Mouse (Mus musculus): ENCODE measurements around the gene Ttc5. TPM values are rescaled to one million over a fixed set of nuclear protein-coding genes. Genes with fewer than 3 reads are reported as not detected.
"Not testable (repeated sequence)": the region's sequence is repeated elsewhere in the genome, so short reads cannot be mapped to it uniquely, and the experiment has no call there.

The Ttc5 gene
- total RNA-seq, 2 experiments from 2014 or later, result 5.8 to 7.1 TPM

DNA sequence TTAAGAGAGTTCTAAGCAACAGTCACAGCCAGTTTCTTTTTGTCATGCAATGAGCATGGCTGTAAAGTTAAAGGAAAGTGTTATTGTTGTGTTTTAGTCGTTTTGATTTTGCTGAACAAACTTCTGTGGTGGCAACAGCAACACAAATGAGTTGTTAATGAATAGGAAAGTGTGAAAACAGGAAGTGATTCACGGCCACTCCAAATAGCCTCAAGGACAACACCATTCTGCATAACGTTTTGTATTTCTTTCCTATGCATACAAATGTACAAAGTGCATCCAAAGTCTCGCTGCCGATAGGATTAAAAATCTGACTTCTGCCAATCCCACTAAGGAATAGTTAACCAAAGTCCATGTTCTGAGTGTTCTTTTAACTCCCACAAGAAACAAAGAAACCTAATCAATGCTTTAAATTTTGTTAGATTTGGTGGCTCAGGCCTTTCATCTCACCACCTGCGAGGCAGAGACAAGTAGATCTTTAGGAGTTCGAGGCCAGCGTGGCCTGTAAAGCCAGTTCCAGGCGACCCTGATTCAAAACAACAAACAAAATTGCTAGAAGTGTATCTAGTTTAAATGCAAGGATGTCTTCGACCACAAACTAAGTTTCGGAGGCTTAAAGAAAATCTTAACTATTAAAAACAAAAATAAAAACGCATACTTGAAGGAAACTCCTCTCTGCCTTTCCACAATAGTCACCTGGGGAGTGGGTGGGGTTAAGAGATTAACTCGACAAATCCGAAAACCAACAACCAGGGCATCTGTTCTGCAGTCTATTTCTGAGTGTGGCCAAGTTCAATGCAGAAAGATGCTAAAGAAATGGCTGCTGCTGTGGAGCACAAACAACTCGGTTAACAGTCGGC is 698 bp downstream of the Ttc5 start:
- intact Hi-C loops (cut with DNase I), result no loop called here
- DNase-seq, result no peak

DNA sequence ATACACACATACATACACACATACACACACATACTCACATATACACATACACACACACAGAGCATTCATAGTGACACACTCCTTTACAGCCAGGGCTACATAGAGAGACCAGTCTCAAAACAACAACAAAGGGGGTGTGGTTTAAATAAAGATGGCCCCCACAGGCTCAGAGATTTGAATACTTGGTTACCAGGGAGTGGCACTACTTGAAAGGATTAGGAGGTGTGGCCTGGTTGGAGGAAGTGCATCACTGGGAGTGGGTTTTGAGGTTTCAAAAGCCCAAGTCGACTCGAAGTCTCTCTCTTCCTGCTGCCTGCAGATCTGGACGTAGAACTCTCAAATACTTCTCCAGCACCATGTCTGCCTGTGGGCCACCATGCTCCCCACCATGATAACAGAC is 3.2 kb downstream of the Ttc5 start:
- no peak for DNase-seq
- intact Hi-C loops (cut with DNase I), result no loop called here

DNA sequence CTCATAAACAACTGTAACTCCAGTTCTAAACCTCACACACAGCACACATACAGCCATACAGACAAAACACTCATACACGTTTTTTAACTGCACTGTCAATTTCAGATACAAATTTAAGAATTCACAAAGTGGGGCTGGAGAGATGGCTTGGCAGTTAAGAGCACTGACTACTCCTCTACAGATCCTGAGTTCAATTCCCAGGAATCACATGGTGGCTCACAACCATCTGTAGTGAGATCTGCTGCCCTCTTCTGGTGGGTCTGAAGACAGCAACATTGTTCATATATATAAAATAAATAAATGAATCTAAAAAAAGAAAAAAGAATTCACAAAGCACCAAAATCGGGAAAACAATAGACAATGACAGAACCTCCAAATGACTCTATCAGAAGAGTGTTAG is 14.0 kb downstream of the Ttc5 start:
- DNase-seq, result no peak
- intact Hi-C loops (cut with DNase I), result no loop called here

DNA sequence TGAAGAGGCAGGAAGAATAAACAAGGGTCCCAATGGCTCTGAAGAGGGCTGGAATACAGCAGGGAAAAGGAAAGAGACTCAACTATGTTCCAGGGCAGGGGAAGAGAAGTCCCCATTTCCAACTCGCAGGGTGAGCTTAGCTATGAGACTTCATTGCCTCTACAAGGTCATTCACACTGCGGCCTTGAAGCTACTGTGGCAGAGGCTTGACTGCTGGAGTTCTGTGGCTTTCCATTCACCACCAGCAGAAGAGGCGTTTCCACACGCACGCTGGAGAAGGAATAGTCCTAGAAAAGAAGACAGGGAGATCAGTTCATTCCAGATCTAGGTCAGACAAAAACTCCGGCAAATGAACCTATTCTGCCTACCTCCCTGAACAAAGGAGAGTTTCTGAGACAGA is 19.6 kb downstream of the Ttc5 start:
- no peak for DNase-seq

GRCm38 (mm10) chr14:50758416-50759085 is 26.8 kb downstream of the Ttc5 start:
- no peak for DNase-seq
- intact Hi-C loops (cut with DNase I), result no loop called here

More for the DNA sequence above, 19.6 kb downstream of the Ttc5 start:
- intact Hi-C loops (cut with DNase I), result no loop called here

DNA sequence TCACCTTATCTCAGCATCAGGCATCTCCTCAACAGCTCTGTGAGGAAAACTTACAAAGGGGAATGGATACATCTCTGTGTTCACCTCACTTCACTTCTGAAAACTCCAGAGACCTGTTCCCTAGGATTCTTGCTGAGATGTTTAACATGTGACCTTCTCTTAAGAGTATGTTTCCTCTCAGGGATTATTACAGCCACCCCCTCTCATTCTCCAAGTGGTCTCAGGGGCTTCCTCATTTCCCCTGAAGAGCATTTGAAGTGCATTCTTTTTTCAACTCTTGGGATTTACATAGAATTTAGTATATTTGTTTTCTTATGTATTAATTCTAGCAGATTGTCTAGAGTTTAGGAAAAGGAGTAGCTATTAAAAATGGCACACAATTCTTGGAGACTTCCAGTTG is 40.3 kb downstream of the Ttc5 start, which contains the start of gene Olfr749:
TSS of gene Olfr749 (minus strand) at position 101 of the 400 bp plus-strand sequence.
- intact Hi-C loops (cut with DNase I), result no loop called here
- no peak for DNase-seq

- DNase-seq, result no peak
- intact Hi-C loops (cut with DNase I), result no loop called here
These were observed 43.7 kb downstream of the Ttc5 start for GRCm38 (mm10) chr14:50741584-50741983.

- intact Hi-C loops (cut with DNase I), result no loop called here
- DNase-seq, result no peak
These were observed 45.0 kb downstream of the Ttc5 start for GRCm38 (mm10) chr14:50740334-50740733.

DNA sequence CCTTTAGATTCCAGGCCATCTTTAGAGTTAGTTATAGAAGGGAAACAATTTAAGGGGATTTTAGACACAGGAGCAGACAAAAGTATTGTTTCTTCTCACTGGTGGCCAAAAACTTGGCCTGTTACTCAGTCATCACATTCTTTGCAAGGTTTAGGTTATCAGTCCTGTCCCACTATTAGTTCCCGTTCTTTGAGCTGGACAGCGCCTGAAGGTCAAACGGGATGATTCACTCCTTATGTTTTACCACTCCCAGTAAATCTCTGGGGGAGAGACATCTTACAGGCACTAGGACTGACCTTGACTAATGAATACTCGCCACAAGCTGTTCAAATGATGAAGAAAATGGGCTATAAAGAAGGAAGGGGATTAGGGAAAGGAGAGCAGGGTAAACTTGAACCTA is 62.9 kb downstream of the Ttc5 start:
- intact Hi-C loops (cut with DNase I); DNase-seq: not testable (repeated sequence)

GRCm38 (mm10) chr14:50719875-50720274 is 65.4 kb downstream of the Ttc5 start:
- intact Hi-C loops (cut with DNase I); DNase-seq: not testable (repeated sequence)

Other genes starting within 250 kb of the Ttc5 start
- not detected for gene Olfr744, start 170.6 kb downstream of the Ttc5 start, total RNA-seq (2021)
- gene Olfr745, start 146.1 kb downstream of the Ttc5 start, total RNA-seq (2021), result not detected
- gene Olfr746, start 138.4 kb downstream of the Ttc5 start, total RNA-seq (2021), result not detected
- gene Olfr747, start 92.3 kb downstream of the Ttc5 start, total RNA-seq (2021), result not detected
- not detected for gene Olfr748, start 78.1 kb downstream of the Ttc5 start, total RNA-seq (2021)
- not detected for gene Olfr749, start 40.4 kb downstream of the Ttc5 start, total RNA-seq (2021)
- gene Ccnb1ip1, start 22.2 kb upstream of the Ttc5 start, total RNA-seq (2021), result under 1 TPM in 1 of 2 experiments, not detected in 1; 0.86 TPM
- 10 to 100 TPM in 1 of 2 experiments, 1 to 10 TPM in 1; 8.0 to 10.2 TPM for gene Parp2, start 22.3 kb upstream of the Ttc5 start, total RNA-seq (2021)
- gene Tep1, start 85.0 kb upstream of the Ttc5 start, total RNA-seq (2021), result 1 to 10 TPM; 6.6 to 8.8 TPM
- gene Klhl33, start 112.0 kb upstream of the Ttc5 start, total RNA-seq (2021), result 100 to 1,000 TPM; 100 to 136 TPM
- 10 to 100 TPM; 38.3 to 46.7 TPM for gene Osgep, start 139.4 kb upstream of the Ttc5 start, total RNA-seq (2021)
- gene Apex1, start 139.4 kb upstream of the Ttc5 start, total RNA-seq (2021), result 10 to 100 TPM; 26.9 to 28.6 TPM
- 10 to 100 TPM; 12.4 to 15.4 TPM for gene Pip4p1, start 145.3 kb upstream of the Ttc5 start, total RNA-seq (2021)
- 1 to 10 TPM; 3.9 to 4.3 TPM for gene Pnp, start 145.6 kb upstream of the Ttc5 start, total RNA-seq (2021)
- 1 to 10 TPM; 2.4 to 5.2 TPM for gene Gm49342, start 159.0 kb upstream of the Ttc5 start, total RNA-seq (2021)
- under 1 TPM in 1 of 2 experiments, not detected in 1; 0.41 TPM for gene Pnp2, start 170.5 kb upstream of the Ttc5 start, total RNA-seq (2021)
- gene Rnase10, start 222.2 kb upstream of the Ttc5 start, total RNA-seq (2021), result not detected

Measured in gastrocnemius, postnatal 36 days (tissue).